Mouse (Mus musculus): Measurements from ENCODE around the gene Fam120b. TPM values are rescaled to one million over a fixed set of nuclear protein-coding genes. Genes with fewer than 3 reads are reported as not detected.

The Fam120b gene
- total RNA-seq, 2 experiments from 2014 or later = 10.9 to 11.2 TPM

Other genes starting within 250 kb of the Fam120b start
- gene Dll1, start 19.3 kb upstream of the Fam120b start, total RNA-seq (2021) = 1 to 10 TPM; 7.9 to 9.0 TPM
- gene Psmb1, start 103.5 kb downstream of the Fam120b start, total RNA-seq (2021) = 100 to 1,000 TPM; 120 to 125 TPM
- 10 to 100 TPM; 12.3 to 14.5 TPM for gene Tbp, start 103.7 kb downstream of the Fam120b start, total RNA-seq (2021)
- 10 to 100 TPM; 12.1 to 14.6 TPM for gene Pdcd2, start 131.1 kb downstream of the Fam120b start, total RNA-seq (2021)
- 1 to 10 TPM; 2.8 to 3.0 TPM for gene Prdm9, start 168.2 kb downstream of the Fam120b start, total RNA-seq (2021)